ENCODE assay signal across 20 mouse cellular contexts in genomic region chr5:116261944-116262343, GRCm38 (mm10).
"Had no signal": no experiment of that assay in that cellular context is flagged by ENCODE, and none has a peak within 500 bp of the region (broad histone marks: within the 10 kb centered on the region; RNA-seq: fewer than 3 reads in every experiment).

No protein-coding gene starts in this region.

- H3K4me1 ChIP-seq: heart, embryonic 10.5 days; heart, embryonic 12.5 days; hindbrain, embryonic 10.5 days; intestine, embryonic 15.5 days; limb, embryonic 12.5 days had no signal

- H3K4me3 ChIP-seq: gastrocnemius, adult 2 months; heart, embryonic 10.5 days; heart, embryonic 12.5 days; hindbrain, embryonic 10.5 days; hindbrain, embryonic 12.5 days; intestine, embryonic 15.5 days; layer of hippocampus, adult 2 months; left cerebral cortex, adult 2 months; limb, embryonic 10.5 days; limb, embryonic 12.5 days had no signal

- DNase-seq: gastrocnemius, adult 2 months; gastrocnemius, postnatal 10 days; gastrocnemius, postnatal 25 days; heart, adult 18-20 months; heart, postnatal 10 days; heart, postnatal 4 days; kidney, adult 18-20 months; kidney, adult 8-10 months; kidney, postnatal 10 days; kidney, postnatal 4 days; liver had no signal
